In the genomic region with DNA sequence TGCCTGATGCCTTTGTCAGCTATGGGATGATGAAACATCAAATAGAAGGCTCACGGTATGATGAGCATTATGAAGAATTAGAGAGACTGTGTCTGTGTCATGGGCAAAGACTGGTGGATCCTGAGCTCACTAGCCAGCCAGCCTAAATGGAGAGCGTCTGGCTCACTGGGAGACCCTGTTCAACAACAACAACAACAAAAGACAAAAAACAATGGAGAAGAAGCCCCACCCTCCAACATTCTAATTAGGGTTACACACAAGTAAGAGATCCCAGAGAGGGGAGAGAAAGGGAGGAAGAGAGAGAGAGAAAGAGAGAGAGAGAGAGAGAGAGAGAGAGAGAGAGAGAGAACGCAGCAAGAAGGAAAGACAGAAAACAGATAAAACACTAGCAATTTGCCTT, we compare ENCODE assay signal across 24 mouse cellular contexts.
"Had no signal": no experiment of that assay in that cellular context is flagged by ENCODE, and none has a peak within 500 bp of the region (broad histone marks: within the 10 kb centered on the region; RNA-seq: fewer than 3 reads in every experiment).

No protein-coding gene starts in this region.

- H3K9me3 ChIP-seq: hindbrain, embryonic 10.5 days; hindbrain, embryonic 12.5 days; hindbrain, embryonic 15.5 days; intestine, embryonic 15.5 days; limb, embryonic 10.5 days; limb, embryonic 12.5 days had no signal

- H3K27ac ChIP-seq: gastrocnemius, adult 2 months; hindbrain, embryonic 10.5 days; hindbrain, embryonic 12.5 days; hindbrain, embryonic 15.5 days; intestine, embryonic 15.5 days; layer of hippocampus, adult 2 months; left cerebral cortex, adult 2 months; limb, embryonic 10.5 days; limb, embryonic 12.5 days had no signal

- H3K4me2 ChIP-seq: heart, embryonic 11.5 days; hindbrain, embryonic 12.5 days; intestine, embryonic 15.5 days; limb, embryonic 12.5 days had no signal

- H3K4me3 ChIP-seq: gastrocnemius, adult 2 months; hindbrain, embryonic 10.5 days; hindbrain, embryonic 12.5 days; hindbrain, embryonic 15.5 days; intestine, embryonic 15.5 days; layer of hippocampus, adult 2 months; left cerebral cortex, adult 2 months; limb, embryonic 10.5 days; limb, embryonic 12.5 days had no signal

- ATAC-seq: forebrain, postnatal 0 days; inflammation-experienced regulatory T-cells, adult 6 months; intestine, embryonic 15.5 days; intestine, postnatal 0 days had no signal

- DNase-seq: gastrocnemius, adult 2 months; gastrocnemius, postnatal 10 days; gastrocnemius, postnatal 25 days; heart, adult 18-20 months; heart, postnatal 10 days; heart, postnatal 4 days; kidney, adult 18-20 months; kidney, adult 8-10 months; kidney, postnatal 10 days; kidney, postnatal 25 days; kidney, postnatal 4 days; liver had no signal

- H3K27me3 ChIP-seq: hindbrain, embryonic 12.5 days; hindbrain, embryonic 15.5 days; intestine, embryonic 15.5 days; limb, embryonic 12.5 days had no signal

- H3K36me3 ChIP-seq: hindbrain, embryonic 10.5 days; hindbrain, embryonic 12.5 days; hindbrain, embryonic 15.5 days; intestine, embryonic 15.5 days; limb, embryonic 10.5 days; limb, embryonic 12.5 days had no signal

- H3K9ac ChIP-seq: forebrain, postnatal 0 days; hindbrain, embryonic 12.5 days; hindbrain, embryonic 15.5 days; intestine, embryonic 15.5 days; limb, embryonic 12.5 days had no signal

- H3K4me1 ChIP-seq: hindbrain, embryonic 12.5 days; hindbrain, embryonic 15.5 days; intestine, embryonic 15.5 days; limb, embryonic 12.5 days had no signal
